24 mouse cellular contexts compared by ENCODE assay signal in genomic region chr10:98925081-98925480, GRCm38 (mm10). TPM values are rescaled to one million over a fixed set of nuclear protein-coding genes. Genes with fewer than 3 reads are reported as not detected.
A peak's percentile ranks its signal among the peaks of the same experiment; 100 is the strongest.
DNase-seq lines count a peak whose midpoint lies in the region; ATAC-seq and TF ChIP-seq lines count a peak whose summit lies in the region.
"Had no signal": no experiment of that assay in that cellular context is flagged by ENCODE, and none has a peak within 500 bp of the region (broad histone marks: within the 10 kb centered on the region; RNA-seq: fewer than 3 reads in every experiment).

No protein-coding gene starts in this region.

- no peak for ATAC-seq in heart, embryonic 12.5 days (ENCODE audit: insufficient number of reproducible peaks, low FRiP score)
- ATAC-seq in liver, embryonic 13.5 days (ENCODE audit: low read depth) = peak; percentile 8; the same call in 1 of the 2 replicates
- no peak for ATAC-seq in liver, postnatal 0 days
- ATAC-seq in intestine, embryonic 15.5 days = peak; percentile 59
- ATAC-seq in intestine, embryonic 16.5 days = peak; percentile 79
- ATAC-seq: forebrain, embryonic 14.5 days; forebrain, embryonic 16.5 days had no signal

- 0 out of 2 replicates have a peak, but pooled peaks cover 2% of the 10 kb centered on the region for H3K9me3 ChIP-seq in heart, embryonic 12.5 days (replicated peaks)
- H3K9me3 ChIP-seq in liver, embryonic 13.5 days (replicated peaks) = no peaks in the 10 kb centered on the region
- H3K9me3 ChIP-seq in liver, postnatal 0 days (ENCODE audit: low read length) = no peaks in the 10 kb centered on the region
- no peaks in the 10 kb centered on the region for H3K9me3 ChIP-seq in intestine, embryonic 15.5 days
- no peaks in the 10 kb centered on the region for H3K9me3 ChIP-seq in intestine, embryonic 16.5 days (ENCODE audit: control insufficient read depth, low read length)
- H3K9me3 ChIP-seq: embryonic facial prominence, embryonic 13.5 days; embryonic facial prominence, embryonic 15.5 days; forebrain, embryonic 10.5 days had no signal

- no peak overlapping the region for H3K9ac ChIP-seq in heart, embryonic 12.5 days
- no peak overlapping the region for H3K9ac ChIP-seq in liver, embryonic 13.5 days
- no peak overlapping the region for H3K9ac ChIP-seq in liver, postnatal 0 days (replicated peaks)
- H3K9ac ChIP-seq in intestine, embryonic 15.5 days = no peak overlapping the region
- H3K9ac ChIP-seq in intestine, embryonic 16.5 days (ENCODE audit: low read depth, low read length) = no peak overlapping the region
- H3K9ac ChIP-seq: embryonic facial prominence, embryonic 13.5 days; embryonic facial prominence, embryonic 15.5 days had no signal

- peaks cover 37% of the 10 kb centered on the region for H3K4me1 ChIP-seq in heart, embryonic 12.5 days (replicated peaks)
- H3K4me1 ChIP-seq in liver, embryonic 13.5 days (replicated peaks) = peaks cover 34% of the 10 kb centered on the region
- H3K4me1 ChIP-seq in liver, postnatal 0 days (ENCODE audit: insufficient read depth) = no peaks in the 10 kb centered on the region; the same call in 1 of the 2 replicates
- H3K4me1 ChIP-seq in intestine, embryonic 15.5 days (replicated peaks) = peaks cover under 1% of the 10 kb centered on the region; the same call in 1 of the 2 replicates
- H3K4me1 ChIP-seq in intestine, embryonic 16.5 days (ENCODE audit: control insufficient read depth, insufficient read depth, low read length) = peaks cover 15% of the 10 kb centered on the region

- H3K4me2 ChIP-seq in heart, embryonic 12.5 days = no peak overlapping the region
- H3K4me2 ChIP-seq in liver, embryonic 13.5 days = no peak overlapping the region
- no peak overlapping the region for H3K4me2 ChIP-seq in liver, postnatal 0 days (ENCODE audit: low read depth, low read length)
- no peak overlapping the region for H3K4me2 ChIP-seq in intestine, embryonic 15.5 days (replicated peaks)
- H3K4me2 ChIP-seq in intestine, embryonic 16.5 days (ENCODE audit: low read depth, low read length) = no peak overlapping the region
- H3K4me2 ChIP-seq: embryonic facial prominence, embryonic 13.5 days; embryonic facial prominence, embryonic 15.5 days had no signal

- WGBS in heart, embryonic 12.5 days = 70% methylated on average over 4 of the region's 4 CpGs
- WGBS in liver, embryonic 13.5 days (ENCODE audit: insufficient replicate concordance) = 74% methylated on average over 4 of the region's 4 CpGs
- WGBS in liver, postnatal 0 days (ENCODE audit: insufficient replicate concordance) = 67% methylated on average over 4 of the region's 4 CpGs
- 49% methylated on average over 4 of the region's 4 CpGs for WGBS in intestine, embryonic 15.5 days
- 65% methylated on average over 4 of the region's 4 CpGs for WGBS in intestine, embryonic 16.5 days

- no peaks in the 10 kb centered on the region for H3K27me3 ChIP-seq in heart, embryonic 12.5 days (replicated peaks)
- no peaks in the 10 kb centered on the region for H3K27me3 ChIP-seq in liver, embryonic 13.5 days
- H3K27me3 ChIP-seq in liver, postnatal 0 days (ENCODE audit: insufficient read depth, low read length) = no peaks in the 10 kb centered on the region
- no peaks in the 10 kb centered on the region for H3K27me3 ChIP-seq in intestine, embryonic 15.5 days (replicated peaks)
- H3K27me3 ChIP-seq in intestine, embryonic 16.5 days (replicated peaks; ENCODE audit: control insufficient read depth, insufficient read depth, low read length) = no peaks in the 10 kb centered on the region
- H3K27me3 ChIP-seq: embryonic facial prominence, embryonic 13.5 days; embryonic facial prominence, embryonic 15.5 days had no signal

- peaks cover 5% of the 10 kb centered on the region; the same call in 1 of the 2 replicates for H3K36me3 ChIP-seq in heart, embryonic 12.5 days
- H3K36me3 ChIP-seq in liver, embryonic 13.5 days = no peaks in the 10 kb centered on the region
- no peaks in the 10 kb centered on the region for H3K36me3 ChIP-seq in liver, postnatal 0 days (replicated peaks; ENCODE audit: insufficient read depth, low read length)
- H3K36me3 ChIP-seq in intestine, embryonic 15.5 days = no peaks in the 10 kb centered on the region
- no peaks in the 10 kb centered on the region for H3K36me3 ChIP-seq in intestine, embryonic 16.5 days (ENCODE audit: control insufficient read depth, insufficient read depth, low read length)
- H3K36me3 ChIP-seq: embryonic facial prominence, embryonic 15.5 days had no signal

- TF ChIP-seq EP300 in liver, postnatal 0 days (IDR thresholded peaks at IDR 0.05; ENCODE audit: low read depth) = no peak

- peak; percentile 88 for DNase-seq in heart, adult 11 months
- no peak for DNase-seq in liver, embryonic 13.5 days
- DNase-seq in liver, postnatal 0 days = no peak
- no peak for DNase-seq in spleen, postnatal 14 days (ENCODE audit: low spot score in 2 of 2)
- DNase-seq in thymus, postnatal 36 days = no peak
- DNase-seq: adrenal gland, adult 2 months; adrenal gland, postnatal 10 days; adrenal gland, postnatal 25 days; cerebellum, adult 11 months; cerebellum, adult 18-20 months; cerebellum, adult 8-10 months; cerebellum, adult 9-11 months; cerebellum, postnatal 14 days; cerebellum, postnatal 36 days; embryo, embryonic 11 days had no signal

- no peak overlapping the region for H3K4me3 ChIP-seq in heart, embryonic 12.5 days
- no peak overlapping the region for H3K4me3 ChIP-seq in liver, embryonic 13.5 days (replicated peaks)
- H3K4me3 ChIP-seq in liver, postnatal 0 days (ENCODE audit: low read depth, low read length) = no peak overlapping the region
- no peak overlapping the region for H3K4me3 ChIP-seq in intestine, embryonic 15.5 days (replicated peaks)
- H3K4me3 ChIP-seq in intestine, embryonic 16.5 days (ENCODE audit: low read length) = no peak overlapping the region
- H3K4me3 ChIP-seq: embryonic facial prominence, embryonic 13.5 days; embryonic facial prominence, embryonic 15.5 days; erythroblast, embryonic 14.5 days; forebrain, embryonic 10.5 days had no signal

- H3K27ac ChIP-seq in heart, embryonic 12.5 days (ENCODE audit: poor library complexity, severe bottlenecking) = no peak overlapping the region
- H3K27ac ChIP-seq in liver, embryonic 13.5 days = no peak overlapping the region
- H3K27ac ChIP-seq in liver, postnatal 0 days (ENCODE audit: low read depth) = no peak overlapping the region
- no peak overlapping the region for H3K27ac ChIP-seq in intestine, embryonic 15.5 days
- no peak overlapping the region for H3K27ac ChIP-seq in intestine, embryonic 16.5 days (ENCODE audit: low read length)
- H3K27ac ChIP-seq: embryonic facial prominence, embryonic 13.5 days; embryonic facial prominence, embryonic 15.5 days; forebrain, embryonic 10.5 days had no signal

- no peak for TF ChIP-seq CTCF in liver, postnatal 0 days (IDR thresholded peaks at IDR 0.05; ENCODE audit: low read depth)

RNA-seq across cellular contexts. Expression of gene Atp2b1, which starts 10.9 kb away (rescaled TPM):
- polyA plus RNA-seq in heart, embryonic 12.5 days (2016; fragmentation: Nextera tagmentation; extraction: Ambion mirVana) = 101 TPM in 2 replicates
- polyA plus RNA-seq in liver, embryonic 13.5 days (2015; fragmentation: Nextera tagmentation; extraction: Ambion mirVana) = 38.1 and 43.9 TPM in 2 replicates
- polyA plus RNA-seq in liver, postnatal 0 days (2015; fragmentation: Nextera tagmentation; extraction: Ambion mirVana) = 33.3 and 37.0 TPM in 2 replicates
- polyA plus RNA-seq in intestine, embryonic 15.5 days (2015; fragmentation: Nextera tagmentation; extraction: Ambion mirVana) = 155 and 176 TPM in 2 replicates
- 149 and 151 TPM in 2 replicates for polyA plus RNA-seq in intestine, embryonic 16.5 days (2015; fragmentation: Nextera tagmentation; extraction: Ambion mirVana)

Comparison
In these comparisons a context has a peak if more than half of its experiments do, and no peak if none do; other contexts are left out.
1. ATAC-seq: peak in liver, embryonic 13.5 days (single experiment), intestine, embryonic 15.5 days (single experiment) and intestine, embryonic 16.5 days (single experiment); none in heart, embryonic 12.5 days (single experiment) and liver, postnatal 0 days (single experiment).